Mouse (Mus musculus) A20 (cell line): ENCODE measurements around the gene Kctd15.

ENCODE experiments used
- DNase-seq: peaks from one replicate; pipeline ENCODE4 v3.0.0-alpha.2; 2011; ENCODE audit warnings: low read depth, low spot score

The Kctd15 gene

DNA sequence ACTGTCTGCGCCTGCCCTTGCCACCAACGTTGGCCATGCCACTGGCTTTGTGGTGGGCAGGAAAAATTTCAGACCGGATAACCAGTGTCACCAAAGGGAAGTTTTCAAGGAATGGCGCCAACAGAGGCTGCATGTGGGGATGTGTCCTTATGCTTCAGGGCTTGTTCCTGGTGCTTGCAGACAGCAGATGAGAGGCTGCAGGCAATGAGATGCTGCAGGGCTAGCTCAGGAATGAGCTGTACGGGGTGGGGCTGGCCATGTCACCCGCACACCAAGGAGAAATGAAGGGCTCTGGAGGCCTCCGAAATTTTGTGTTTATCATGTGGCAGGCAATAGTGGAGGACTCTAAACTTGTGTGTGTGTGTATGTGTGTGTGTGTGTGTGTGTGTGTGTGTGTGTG is 6.6 kb upstream of the Kctd15 start:
- DNase-seq = no peak

DNA sequence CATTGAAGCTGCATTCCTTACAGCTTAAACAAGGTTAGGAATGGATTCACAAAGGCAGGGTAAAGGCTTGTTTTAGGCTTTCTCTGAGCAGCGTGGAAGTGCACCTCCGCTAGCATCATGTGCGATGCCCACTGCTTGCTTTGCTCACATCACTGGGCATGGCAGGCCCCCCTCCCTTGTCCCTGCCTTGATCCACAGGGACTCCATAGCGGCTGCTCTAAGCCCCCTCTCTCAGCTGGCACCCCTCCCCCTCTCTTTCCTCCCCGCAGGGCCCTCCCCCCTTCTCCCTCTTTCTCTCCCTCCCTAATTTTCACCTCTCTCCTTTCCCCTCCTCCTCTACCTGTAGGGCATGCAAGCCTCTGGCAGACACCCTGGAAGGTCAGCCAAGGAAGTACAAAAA is 5.7 kb upstream of the Kctd15 start:
- no peak for DNase-seq

DNA sequence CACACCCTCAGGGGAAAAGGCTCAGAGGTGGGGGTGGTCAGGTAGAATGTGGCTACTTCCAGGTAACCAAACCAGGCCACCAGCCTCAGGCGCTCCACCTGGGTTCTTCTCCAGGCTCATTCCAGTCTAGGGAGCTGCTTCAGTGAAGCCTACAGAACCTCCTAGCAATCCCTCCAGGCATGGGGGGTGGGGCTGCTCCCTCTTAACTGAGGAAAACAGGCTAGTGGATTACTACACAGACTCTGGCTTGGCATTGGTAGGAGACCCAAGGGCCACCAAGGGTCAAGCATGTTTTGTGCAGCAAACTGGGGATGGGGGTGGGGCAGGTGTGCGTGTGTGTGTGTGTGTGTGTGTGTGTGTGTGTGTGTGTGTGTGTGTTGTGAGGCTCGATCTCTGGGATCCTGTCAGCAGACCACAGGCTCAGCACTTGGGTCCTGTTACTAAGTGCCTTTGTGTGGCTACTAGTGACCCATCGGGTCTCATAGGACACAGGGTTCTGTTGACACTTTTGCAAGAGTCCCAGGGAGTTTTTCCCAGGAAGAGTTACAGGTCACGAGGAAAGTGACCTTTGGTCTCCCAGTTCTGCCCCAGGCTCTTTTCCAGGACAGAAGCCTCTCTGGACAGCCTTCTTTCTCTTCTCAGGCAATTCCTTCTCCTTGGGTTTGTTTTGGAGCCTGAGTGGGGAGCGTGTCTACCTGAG is 3.0 kb upstream of the Kctd15 start:
- DNase-seq = no peak

DNA sequence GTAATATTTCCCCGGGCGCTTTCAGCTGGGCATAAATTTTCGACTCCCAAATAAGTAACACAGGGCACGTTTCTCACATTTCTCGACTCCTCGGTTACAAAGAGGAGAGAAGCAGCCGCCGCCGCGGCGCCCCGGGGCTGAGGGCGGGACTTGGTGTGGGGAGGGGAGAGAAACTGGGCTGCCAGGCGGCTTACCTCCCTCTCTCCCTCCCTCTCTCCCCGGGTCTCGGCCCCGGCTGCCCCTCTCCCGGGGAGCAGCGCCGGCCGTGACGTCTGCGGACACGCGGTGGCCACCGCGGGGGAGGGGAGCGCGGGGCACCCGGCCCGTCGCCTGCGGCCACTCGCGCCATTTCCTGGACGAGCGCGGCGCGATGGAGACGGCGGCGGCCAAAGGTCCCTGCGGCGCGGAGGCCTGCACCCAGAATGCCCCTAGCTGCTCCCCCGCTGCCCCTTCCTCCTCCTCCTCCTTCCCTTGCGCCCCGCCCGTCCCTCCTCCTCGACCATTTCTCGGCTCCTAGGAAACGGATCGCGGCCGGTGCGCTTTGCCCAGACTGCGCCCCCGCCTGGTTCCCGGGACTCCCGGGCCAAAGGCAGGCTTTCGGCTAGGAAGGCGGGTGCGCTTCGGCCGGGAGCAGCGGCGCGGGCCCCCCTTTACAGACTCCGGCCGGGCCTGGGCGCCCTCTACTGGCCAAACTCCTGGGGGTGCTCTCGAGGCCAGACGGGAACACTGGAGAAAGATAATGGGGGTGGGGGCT is 1.3 kb downstream of the Kctd15 start:
- DNase-seq = no peak

GRCm38 (mm10) chr7:34654441-34655085 is 2.0 kb downstream of the Kctd15 start:
- no peak for DNase-seq

DNA sequence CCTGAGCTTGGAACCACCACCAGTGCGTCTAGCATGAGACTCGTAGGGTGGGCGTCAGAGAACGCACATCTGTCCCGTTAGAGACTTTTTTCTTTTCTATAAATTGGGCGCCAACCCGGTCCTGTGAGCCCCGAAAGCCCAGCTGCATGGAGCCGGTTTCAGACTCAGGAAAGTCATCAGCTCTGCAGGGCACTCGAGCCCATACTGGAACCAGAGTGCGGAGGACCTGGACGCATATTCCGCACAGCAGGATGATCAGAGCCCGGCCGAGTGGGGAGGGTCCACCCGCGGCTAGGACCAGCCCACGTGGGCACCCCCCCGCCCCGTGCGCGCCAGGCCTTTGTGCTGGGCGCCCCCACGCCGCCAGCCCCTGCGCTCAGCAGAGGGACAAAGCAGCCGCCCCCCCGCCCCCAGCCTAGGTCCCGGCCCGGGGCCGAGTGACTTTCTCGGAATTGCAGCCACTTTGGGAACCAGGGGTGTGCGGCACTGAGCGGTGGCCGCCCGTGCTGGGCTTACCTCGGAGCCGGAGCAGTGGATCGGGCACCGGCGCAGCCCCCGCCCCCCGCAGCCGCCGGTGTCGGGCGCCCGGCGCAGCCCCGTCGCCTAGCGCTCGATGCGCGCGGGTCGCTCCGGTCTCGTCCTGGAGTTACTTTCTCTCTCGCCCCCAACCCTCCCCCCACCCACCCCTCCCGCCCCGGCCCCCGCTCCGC is 2.6 kb downstream of the Kctd15 start:
- no peak for DNase-seq

- no peak for DNase-seq
These were observed 3.6 kb downstream of the Kctd15 start for GRCm38 (mm10) chr7:34652751-34653502.

GRCm38 (mm10) chr7:34651381-34651780 is 5.2 kb downstream of the Kctd15 start:
- DNase-seq = no peak

- no peak for DNase-seq
These were observed 9.5 kb downstream of the Kctd15 start for GRCm38 (mm10) chr7:34647052-34647451.

DNA sequence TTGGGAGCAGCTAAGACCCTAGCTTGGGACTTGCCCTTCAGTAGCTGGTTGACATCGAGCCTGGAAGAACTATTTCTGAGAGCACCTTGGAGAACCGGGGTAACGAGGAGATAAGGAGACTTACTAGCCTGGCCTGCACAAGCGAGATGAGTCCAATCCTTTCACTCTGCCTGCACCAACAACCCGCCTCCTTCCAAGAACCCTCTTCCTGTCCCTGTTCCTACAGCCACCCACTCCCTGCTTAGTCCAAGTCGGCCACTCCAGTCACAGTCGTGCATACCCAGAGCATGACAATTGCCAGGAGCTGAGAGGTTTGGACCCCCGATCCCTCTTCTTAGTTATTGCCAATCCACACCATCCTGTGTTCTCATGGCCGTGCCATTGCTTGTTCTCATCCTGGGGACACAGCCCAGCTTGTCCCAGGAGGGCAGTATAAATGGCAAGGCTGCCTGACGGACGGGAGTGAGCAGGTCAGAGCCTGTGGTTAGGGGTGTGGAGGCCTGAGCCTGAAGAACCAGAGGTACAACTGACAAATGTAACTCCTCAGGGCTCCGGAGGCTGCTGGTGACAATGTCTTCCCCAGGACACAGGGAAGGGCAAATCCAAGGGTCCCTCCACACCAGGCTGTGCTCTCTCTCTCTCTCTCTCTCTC is 10.3 kb downstream of the Kctd15 start:
- no peak for DNase-seq

DNA sequence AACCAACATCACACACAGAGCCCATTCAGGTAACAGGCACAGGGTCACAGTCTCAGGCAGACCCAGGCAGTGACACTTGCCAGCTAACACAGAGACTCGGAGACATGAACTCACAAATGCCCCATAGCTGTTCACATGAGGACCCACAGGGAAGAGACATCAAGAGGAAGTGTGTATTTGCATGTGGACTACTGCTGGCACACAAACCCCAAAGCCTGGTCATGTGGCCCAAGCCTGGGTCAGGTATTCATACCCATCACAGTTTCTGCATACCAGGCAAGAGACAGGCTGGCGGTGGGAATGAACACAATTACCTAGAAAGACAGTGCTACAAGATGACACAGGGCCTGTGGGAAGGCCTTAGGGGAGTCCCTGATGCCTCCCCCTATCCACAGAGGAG is 10.9 kb downstream of the Kctd15 start:
- DNase-seq = no peak

- no peak for DNase-seq
These were observed 11.9 kb downstream of the Kctd15 start for GRCm38 (mm10) chr7:34644591-34644990.

DNA sequence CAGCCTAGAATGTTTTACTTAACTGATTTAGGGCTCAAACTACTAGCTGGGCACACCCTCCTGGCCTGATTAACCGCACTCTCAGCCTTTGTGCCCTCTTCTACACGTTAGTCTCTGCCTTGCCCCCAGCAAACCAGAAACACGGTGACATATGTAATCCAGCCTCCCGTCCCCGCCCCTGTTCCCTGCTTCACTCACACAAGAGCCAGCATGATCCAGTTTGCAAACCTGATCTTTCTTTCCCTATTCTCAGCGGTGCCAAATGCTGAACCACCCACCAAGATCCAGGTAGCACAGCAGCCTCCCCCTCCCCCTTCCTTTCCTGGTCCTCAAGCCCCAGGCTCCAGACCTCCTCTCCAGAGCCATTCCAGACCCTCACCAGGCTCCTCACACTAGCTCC is 13.2 kb downstream of the Kctd15 start:
- DNase-seq = no peak

DNA sequence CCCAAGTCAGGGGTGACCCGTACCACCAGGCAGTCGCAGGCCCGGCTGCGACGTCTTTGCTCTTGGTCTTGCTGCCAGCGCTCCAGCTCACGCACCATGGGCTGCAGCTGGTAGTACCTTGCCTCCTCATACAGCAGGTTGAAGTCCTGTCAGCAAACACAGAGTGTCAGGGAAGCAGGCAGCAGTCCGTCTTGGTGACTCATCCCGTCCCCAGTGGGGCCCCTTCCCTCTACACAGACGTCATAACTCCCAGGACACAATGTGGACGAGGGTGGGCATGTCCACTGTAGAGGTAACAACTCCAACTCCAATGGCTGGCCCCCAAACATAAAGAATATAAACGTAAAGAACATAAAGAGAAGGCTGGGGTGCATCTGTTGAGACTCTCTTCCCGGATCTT is 14.6 kb downstream of the Kctd15 start:
- DNase-seq = no peak

DNA sequence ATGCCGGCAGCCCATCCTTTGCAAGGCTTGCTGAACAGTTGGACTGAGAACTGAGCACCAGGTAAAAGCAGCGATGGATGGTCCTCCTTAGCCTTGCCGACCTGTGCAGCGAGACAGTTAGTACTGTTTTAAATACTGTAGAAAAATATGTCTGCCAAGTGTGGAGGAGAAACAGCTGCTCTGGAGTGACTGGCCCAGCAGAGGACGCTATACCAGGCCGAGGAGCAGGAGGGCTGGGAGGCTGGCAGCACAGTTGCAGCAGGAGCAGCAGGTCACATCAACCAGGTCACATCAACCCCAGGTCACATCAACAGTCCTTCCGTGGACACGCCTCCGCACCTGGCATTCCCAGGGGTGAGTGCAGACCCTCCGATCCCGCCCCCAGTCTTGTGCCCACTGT is 16.7 kb downstream of the Kctd15 start:
- no peak for DNase-seq

GRCm38 (mm10) chr7:34636661-34637060 is 19.9 kb downstream of the Kctd15 start:
- DNase-seq = no peak

DNA sequence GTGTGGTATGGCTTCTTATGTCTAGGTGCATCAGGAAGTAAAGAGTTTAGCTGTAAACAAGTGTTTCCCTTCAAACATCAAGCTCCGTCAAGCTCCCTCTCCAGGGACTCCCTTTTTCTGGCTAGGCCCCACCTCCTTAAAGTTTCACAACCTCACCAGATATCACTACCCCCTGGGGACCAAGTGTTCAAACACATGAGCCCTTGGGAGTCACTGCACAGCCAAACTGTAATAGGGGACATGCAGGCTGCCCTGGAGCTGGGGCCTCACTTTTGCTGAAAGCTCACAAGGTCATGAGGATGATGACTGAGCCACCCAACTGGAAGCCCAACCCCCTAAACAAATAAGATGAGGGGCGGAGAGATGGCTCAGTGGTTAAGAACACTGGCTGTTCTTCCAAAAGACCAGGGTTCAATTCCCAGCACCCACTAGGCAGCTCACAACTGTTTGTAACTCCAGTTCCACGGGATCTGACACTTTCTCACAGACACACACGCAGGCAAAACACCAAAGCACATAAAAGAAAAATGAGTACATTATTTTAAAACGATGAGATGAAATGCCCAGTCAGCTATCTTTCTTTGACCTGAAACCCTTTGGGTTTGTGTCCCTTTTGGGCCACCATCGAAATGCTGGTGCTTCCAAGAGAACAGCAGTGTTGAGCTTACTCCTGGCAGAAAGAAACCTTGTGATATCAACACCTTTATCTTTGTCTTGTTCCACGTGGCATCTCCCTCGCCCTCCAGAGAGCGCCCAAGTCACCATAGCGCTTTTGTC is 23.4 kb downstream of the Kctd15 start:
- DNase-seq = no peak

DNA sequence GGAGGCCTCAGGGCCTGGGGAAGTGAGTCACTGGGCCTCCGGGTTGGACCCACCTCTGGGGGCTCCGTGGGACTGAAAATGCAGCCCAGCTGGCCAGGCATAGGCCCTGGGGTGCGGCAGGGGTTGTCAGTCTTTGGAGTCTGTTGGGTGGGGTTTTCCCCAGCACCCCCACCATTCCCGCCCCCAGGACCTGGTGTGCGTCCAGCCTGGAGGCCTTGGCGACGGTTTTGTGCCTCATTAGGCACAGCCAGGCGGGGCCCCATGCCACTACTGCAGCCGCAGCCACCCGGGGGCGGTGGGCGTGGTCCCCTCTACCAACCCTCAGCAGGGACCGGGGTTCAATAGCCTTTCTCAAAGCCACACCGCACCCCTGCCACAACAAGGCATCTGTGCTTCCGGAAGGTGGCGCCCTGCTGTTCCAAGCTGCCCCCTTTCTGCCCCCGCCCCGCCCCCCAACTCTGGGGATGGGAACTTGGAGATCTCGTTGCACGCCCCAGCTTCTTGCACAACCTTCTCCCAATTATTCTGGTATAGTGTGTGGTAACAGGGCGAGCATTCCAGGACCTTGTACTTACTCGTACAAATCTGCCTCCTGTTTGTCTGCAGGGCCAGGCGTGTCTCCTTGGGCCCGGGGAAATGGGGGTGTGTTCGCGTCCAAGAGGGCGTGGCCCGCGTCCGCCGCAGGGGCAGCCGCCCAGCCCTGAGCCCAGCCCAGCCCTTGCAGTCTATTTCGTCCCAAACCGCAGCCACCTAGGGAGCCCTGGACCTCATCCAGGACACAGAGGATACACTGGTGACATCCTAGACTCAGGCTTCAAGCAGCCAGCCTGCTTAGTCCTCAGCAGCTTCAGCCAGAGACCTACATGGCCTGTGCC is 26.1 kb downstream of the Kctd15 start:
- DNase-seq = no peak

DNA sequence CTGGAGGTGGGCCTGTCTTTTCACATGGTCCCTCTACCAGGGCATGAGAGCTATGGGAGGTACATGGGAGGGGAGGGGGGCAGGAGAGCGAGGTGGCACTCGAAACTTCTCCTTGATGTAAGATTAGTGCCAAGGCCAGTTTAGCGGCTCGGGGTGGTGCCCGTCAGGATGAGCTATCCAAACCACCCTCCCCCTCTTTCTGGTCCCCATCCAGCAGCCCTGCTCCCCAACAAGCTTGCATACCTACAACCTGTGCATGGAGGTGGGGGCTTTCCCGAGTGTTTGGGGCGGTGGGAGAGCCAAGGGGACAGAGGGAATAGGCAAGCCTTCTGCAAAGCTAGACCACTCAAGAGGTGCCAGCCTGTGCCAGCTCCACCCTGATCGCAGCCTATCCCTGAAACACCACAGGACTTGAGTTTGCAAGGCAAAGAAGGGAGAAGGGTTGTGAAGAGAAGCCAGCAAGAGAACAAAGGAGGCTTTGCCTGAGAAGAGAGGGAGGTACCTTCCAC is 26.8 kb downstream of the Kctd15 start:
- DNase-seq = no peak
